Mouse (Mus musculus) embryonic stem cell, embryonic (primary cell): ENCODE measurements around the gene Nek5.

Experiments used
- CTCF ChIA-PET, 4 experiments: fragments of 300-600 bp in 2 of 4; fragments of 350-600 bp in 2 of 4; sonication (Branson Sonifier 250); formaldehyde crosslinking; loops; one replicate each; lab custom pipeline; 2022; ENCODE audit warnings: inconsistent platforms in 2 of 4; lab: Charles Lee
- POLR2A ChIA-PET, 4 experiments: fragments of 300-600 bp in 2 of 4; fragments of 350-600 bp in 2 of 4; sonication (Branson Sonifier 250); formaldehyde crosslinking; loops; one replicate each; lab custom pipeline; 2022; ENCODE audit warnings: antibody characterized with exemption in 4 of 4, inconsistent platforms in 1 of 4; lab: Charles Lee

The Nek5 gene

DNA sequence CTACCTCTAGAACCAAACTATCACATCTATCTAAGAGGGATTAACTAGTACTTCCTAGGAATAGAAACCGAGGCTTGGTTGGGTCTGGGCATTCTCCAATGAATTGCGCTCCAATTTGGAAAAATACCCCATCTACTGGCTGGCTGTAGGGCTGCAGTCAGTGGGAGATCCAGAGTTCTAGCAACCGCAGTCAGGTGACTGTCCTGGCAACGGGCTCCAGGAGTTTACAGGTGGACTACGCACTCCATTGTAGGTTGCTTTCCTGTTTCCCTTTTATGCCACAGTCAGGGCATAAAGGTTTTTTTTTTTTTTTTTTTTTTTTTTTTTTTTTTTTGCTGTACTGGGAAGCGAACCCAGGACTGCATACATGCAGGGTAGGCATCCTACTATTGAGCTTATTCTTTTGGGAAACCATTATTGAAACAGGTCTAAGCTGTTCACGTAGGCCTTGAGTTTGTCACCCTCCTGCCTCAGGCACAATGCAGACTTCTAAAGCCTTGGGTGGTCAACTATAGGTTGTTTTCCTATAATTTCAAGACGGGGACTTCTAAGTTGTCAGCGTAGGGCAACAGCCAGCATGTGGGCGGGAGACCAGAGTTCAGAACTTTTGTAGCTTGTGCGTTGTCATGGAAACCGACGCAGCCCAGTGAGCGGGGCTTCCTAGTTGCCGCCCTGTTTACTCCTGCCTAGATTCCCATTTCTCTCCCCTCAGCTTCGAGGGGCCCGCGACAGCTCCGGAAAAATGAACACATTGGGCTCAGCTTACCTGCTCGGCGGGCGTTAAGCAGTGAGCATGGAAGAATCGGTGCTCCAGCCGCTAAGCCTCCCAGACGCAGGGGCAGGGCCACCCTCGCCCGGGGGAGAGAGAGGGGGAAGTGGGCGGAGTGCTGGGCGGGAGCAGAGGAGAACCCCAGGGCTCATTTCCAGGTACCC, at the start of gene Nek5:
Nek5 (minus strand) TSS at position 834 of the 933 bp plus-strand sequence.
- CTCF ChIA-PET: interaction anchor here in 3 of 4 experiments (0.6 to 1.6 kb wide), 19 partner anchors 12 to 1125 kb away, joined by 3 to 11 read pairs (median 3); partner anchors contain the start of genes Vps36 (in 2 of the 3), Alg11 (in 1 of the 3), Ckap2 (in 1 of the 3) and Nek3 (in 1 of the 3)
- POLR2A ChIA-PET: interaction anchor here (0.5 to 2.0 kb wide), 15 partner anchors 11 to 360 kb away, joined by 3 to 8 read pairs (median 4); partner anchors contain the start of genes Ckap2 (in 2 of the 4), Nek3 (in 2 of the 4), Alg11 (in 1 of the 4) and Atp7b (in 1 of the 4)

- POLR2A ChIA-PET: interaction anchor here in 2 of 4 experiments (0.7 to 6.1 kb wide), 2 partner anchors 11 to 15 kb away, joined by 3 to 52 read pairs; partner anchors contain the start of gene Ckap2 (in 1 of the 2)
Measured at GRCm38 (mm10) chr8:22169167-22169566, 44.3 kb upstream of the Nek5 start.

GRCm38 (mm10) chr8:22166080-22166603, 41.3 kb upstream of the Nek5 start, which contains the start of gene Nek3:
Gene Nek3 (minus strand): TSS chr8:22166435.
- CTCF ChIA-PET: interaction anchor here in 3 of 4 experiments (0.5 to 1.9 kb wide), 29 partner anchors 9 to 1244 kb away, joined by 3 to 9 read pairs (median 3); partner anchors contain the start of genes Vps36 (in 2 of the 3), Alg11 (in 1 of the 3), Ckap2 (in 1 of the 3) and Nek5 (in 1 of the 3)
- POLR2A ChIA-PET: interaction anchor here (0.6 to 6.1 kb wide), 37 partner anchors 9 to 457 kb away, joined by 3 to 52 read pairs (median 4); partner anchors contain the start of genes Ckap2 (in 4 of the 4), Alg11 (in 2 of the 4), Nek5 (in 2 of the 4) and Vps36 (in 2 of the 4)

More at GRCm38 (mm10) chr8:22169167-22169566, 44.3 kb upstream of the Nek5 start:
- CTCF ChIA-PET: interaction anchor here in 1 of 4 experiments (0.5 kb wide), 1 partner anchor 22 kb away, joined by 3 read pairs; no protein-coding TSS in a partner anchor

GRCm38 (mm10) chr8:22165251-22166079, 40.6 kb upstream of the Nek5 start:
- ChIA-PET POLR2A (interaction anchor here (0.6 to 6.1 kb wide), 27 partner anchors 9 to 249 kb away, joined by 3 to 52 read pairs (median 5); partner anchors contain the start of genes Ckap2 (in 4 of the 4), Nek5 (in 2 of the 4), Vps36 (in 2 of the 4) and Alg11 (in 1 of the 4)), CTCF (interaction anchor here in 3 of 4 experiments (0.5 to 1.9 kb wide), 26 partner anchors 9 to 1244 kb away, joined by 3 to 9 read pairs (median 3); partner anchors contain the start of genes Vps36 (in 2 of the 3), Alg11 (in 1 of the 3), Ckap2 (in 1 of the 3) and Nek5 (in 1 of the 3))

- ChIA-PET CTCF (no interaction called here), POLR2A (interaction anchor here in 2 of 4 experiments (3.1 to 6.1 kb wide), 2 partner anchors 20 to 21 kb away, joined by 30 to 52 read pairs; partner anchors contain the start of gene Ckap2 (in 2 of the 2))
Measured at GRCm38 (mm10) chr8:22164431-22164830, 39.6 kb upstream of the Nek5 start.

- ChIA-PET POLR2A (interaction anchor here in 1 of 4 experiments (1.2 to 2.0 kb wide), 3 partner anchors 14 to 261 kb away, joined by 3 to 6 read pairs (median 4); partner anchors contain the start of gene Ckap2), CTCF (interaction anchor here in 2 of 4 experiments (0.6 kb wide), 2 partner anchors 14 to 138 kb away, joined by 5 to 6 read pairs; no protein-coding TSS in a partner anchor)
Measured at GRCm38 (mm10) chr8:22162206-22162605, 37.4 kb upstream of the Nek5 start.

GRCm38 (mm10) chr8:22150345-22150663, 25.5 kb upstream of the Nek5 start:
- CTCF ChIA-PET: no interaction called here

DNA sequence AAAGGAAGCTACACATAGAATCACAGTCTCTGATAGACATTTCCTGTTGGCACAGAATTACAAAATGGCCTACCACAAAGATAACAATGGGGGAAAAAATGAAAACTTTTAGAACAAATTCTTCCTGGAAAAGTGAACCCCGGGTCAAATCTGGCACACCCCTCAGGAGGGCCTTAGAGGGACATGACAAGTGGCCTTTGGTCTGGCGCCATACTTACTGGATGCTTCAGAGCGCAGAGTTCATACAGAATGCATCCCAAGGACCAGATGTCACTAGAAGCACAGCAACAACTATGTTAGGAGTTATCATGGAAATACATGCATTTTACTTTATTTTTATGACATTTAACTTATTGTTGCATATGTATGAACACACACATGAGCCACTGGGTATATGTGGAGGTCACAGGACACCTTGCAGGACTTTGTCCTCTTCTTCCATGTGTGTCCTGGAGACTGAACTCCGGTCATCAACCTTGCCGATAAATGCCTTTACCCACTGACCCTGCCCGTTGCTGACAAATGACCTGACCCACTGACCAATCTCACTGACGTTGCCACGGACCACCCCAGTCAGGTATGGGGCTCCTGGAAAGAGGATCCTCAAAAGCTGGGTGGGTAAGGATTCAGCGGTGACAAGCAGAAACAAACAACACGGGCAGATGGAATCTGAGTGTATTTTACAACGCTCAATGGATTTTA, 24.9 kb upstream of the Nek5 start:
- CTCF ChIA-PET: no interaction called here
- POLR2A ChIA-PET: interaction anchor here in 1 of 4 experiments (0.5 kb wide), 1 partner anchor 154 kb away, joined by 5 read pairs; no protein-coding TSS in a partner anchor

More at GRCm38 (mm10) chr8:22150345-22150663, 25.5 kb upstream of the Nek5 start:
- POLR2A ChIA-PET: no interaction called here

DNA sequence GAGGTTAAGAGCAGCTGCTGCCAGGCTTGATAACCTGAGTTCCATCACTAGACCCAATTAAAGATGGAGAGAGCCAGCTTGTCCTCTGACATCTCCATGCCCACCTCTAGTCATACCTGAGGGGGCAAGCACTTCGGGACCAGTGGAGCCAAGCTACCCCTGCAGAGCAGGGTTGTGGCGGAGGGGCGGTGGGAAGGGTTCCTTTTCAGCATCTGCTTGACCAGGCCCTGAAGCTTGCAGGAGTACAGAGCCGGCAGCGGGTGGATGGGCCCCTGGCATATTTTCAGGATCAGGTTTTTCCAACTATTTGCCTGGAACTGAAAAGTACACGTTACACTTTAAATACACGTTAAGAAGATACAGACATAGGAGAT, 23.5 kb upstream of the Nek5 start:
- ChIA-PET CTCF (interaction anchor here (0.5 to 1.3 kb wide), 6 partner anchors 18 to 231 kb away, joined by 3 to 8 read pairs (median 4); partner anchors contain the start of genes Nek3 (in 2 of the 4), Nek5 (in 1 of the 4) and Vps36 (in 1 of the 4)), POLR2A (interaction anchor here in 3 of 4 experiments (0.6 to 1.5 kb wide), 14 partner anchors 9 to 238 kb away, joined by 3 to 9 read pairs (median 4); partner anchors contain the start of genes Ckap2 (in 2 of the 3) and Nek3 (in 2 of the 3))

DNA sequence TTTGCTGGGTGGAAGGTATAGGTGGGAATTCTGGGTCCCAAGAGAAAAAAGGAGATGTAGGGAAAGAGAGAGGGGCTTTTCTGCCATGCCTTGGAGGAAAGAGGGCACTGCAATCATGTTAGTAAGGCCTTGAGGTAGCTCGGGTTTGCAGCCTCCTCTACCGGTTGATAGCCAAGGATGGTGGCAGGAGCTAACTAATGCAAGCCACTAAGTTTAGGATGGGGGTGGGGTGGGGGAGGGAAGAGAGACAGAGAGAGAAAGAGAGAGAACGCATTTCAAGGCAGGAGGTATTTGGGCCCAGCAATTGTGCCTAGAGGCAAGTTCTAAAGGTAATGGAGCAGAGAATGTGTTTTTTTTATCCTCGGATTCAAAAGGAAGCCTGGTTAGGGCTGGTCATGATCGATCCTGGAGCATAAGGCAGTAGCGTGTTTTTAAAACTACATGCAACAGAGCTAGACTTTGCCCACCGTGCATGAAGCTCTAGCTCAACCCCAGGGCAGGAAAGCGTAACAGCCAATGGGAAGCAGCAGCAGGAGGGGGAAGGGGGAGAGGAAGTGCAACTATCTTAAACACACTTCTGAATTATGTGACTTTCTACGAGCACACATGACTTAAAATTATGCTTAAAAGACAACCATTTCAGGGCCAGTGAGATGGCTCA, 23.0 kb upstream of the Nek5 start:
- CTCF ChIA-PET: interaction anchor here in 3 of 4 experiments (0.7 to 1.3 kb wide), 5 partner anchors 18 to 136 kb away, joined by 3 to 5 read pairs (median 4); partner anchors contain the start of genes Nek3 (in 2 of the 3), Nek5 (in 1 of the 3) and Vps36 (in 1 of the 3)
- POLR2A ChIA-PET: interaction anchor here in 3 of 4 experiments (0.6 to 1.5 kb wide), 15 partner anchors 9 to 238 kb away, joined by 3 to 9 read pairs (median 4); partner anchors contain the start of genes Ckap2 (in 2 of the 3), Nek3 (in 2 of the 3), Alg11 (in 1 of the 3) and Atp7b (in 1 of the 3)

DNA sequence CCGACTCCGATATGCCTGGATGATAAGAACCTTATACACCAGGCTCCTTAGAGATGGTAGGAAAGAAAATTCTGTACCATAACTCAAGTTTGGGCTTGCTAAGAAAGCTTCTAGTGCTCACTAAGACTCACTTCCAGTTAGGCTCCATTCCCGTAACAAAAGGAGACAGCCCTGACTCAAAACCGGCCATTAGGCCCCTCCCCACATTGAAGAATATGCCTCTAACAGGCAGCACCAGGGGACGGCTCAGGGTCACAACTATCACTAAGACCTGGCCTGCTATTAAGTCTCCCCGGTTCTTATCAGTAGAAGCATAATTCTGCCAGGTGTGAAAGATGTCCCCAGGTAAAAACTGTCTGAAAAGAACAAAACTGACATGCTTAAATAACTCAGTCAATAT, 21.0 kb upstream of the Nek5 start:
- CTCF ChIA-PET: no interaction called here
- POLR2A ChIA-PET: interaction anchor here in 1 of 4 experiments (1.4 kb wide), 1 partner anchor 11 kb away, joined by 6 read pairs; no protein-coding TSS in a partner anchor

- CTCF ChIA-PET: no interaction called here
- POLR2A ChIA-PET: interaction anchor here in 1 of 4 experiments (1.0 kb wide), 1 partner anchor 11 kb away, joined by 4 read pairs; no protein-coding TSS in a partner anchor
Measured at GRCm38 (mm10) chr8:22143764-22144491, 19.1 kb upstream of the Nek5 start.

GRCm38 (mm10) chr8:22142592-22142991, 17.7 kb upstream of the Nek5 start:
- ChIA-PET CTCF (no interaction called here), POLR2A (interaction anchor here in 2 of 4 experiments (0.9 to 2.2 kb wide), 3 partner anchors 14 to 43 kb away, joined by 4 to 5 read pairs (median 5); partner anchors contain the start of gene Ckap2 (in 2 of the 2))

GRCm38 (mm10) chr8:22141836-22142385, 17.1 kb upstream of the Nek5 start:
- ChIA-PET CTCF (interaction anchor here in 1 of 4 experiments (0.5 kb wide), 1 partner anchor 17 kb away, joined by 3 read pairs; the partner anchor contains the start of gene Nek5), POLR2A (interaction anchor here in 2 of 4 experiments (0.9 to 2.2 kb wide), 3 partner anchors 15 to 44 kb away, joined by 4 to 5 read pairs (median 5); partner anchors contain the start of gene Ckap2 (in 2 of the 2))
